Comparison of ENCODE assay signal across 12 mouse cellular contexts in genomic region chr2:73073811-73074472, GRCm38 (mm10).
"Had no signal": no experiment of that assay in that cellular context is flagged by ENCODE, and none has a peak within 500 bp of the region (broad histone marks: within the 10 kb centered on the region; RNA-seq: fewer than 3 reads in every experiment).

No protein-coding gene starts in this region.

- H3K9me3 ChIP-seq: lung, embryonic 15.5 days; midbrain, embryonic 10.5 days had no signal

- H3K4me1 ChIP-seq: lung, embryonic 15.5 days had no signal

- DNase-seq: kidney, adult 18-20 months; kidney, postnatal 4 days; layer of hippocampus, adult 9-11 months; lung, adult 18-20 months; lung, postnatal 14 days; lung, postnatal 4 days; midbrain, embryonic 14.5 days; thymus, adult 18-20 months; thymus, postnatal 36 days had no signal

- H3K27ac ChIP-seq: lung, embryonic 15.5 days; midbrain, embryonic 10.5 days had no signal

- H3K9ac ChIP-seq: lung, embryonic 15.5 days had no signal

- H3K4me3 ChIP-seq: lung, embryonic 15.5 days; midbrain, embryonic 10.5 days had no signal

- H3K4me2 ChIP-seq: lung, embryonic 15.5 days had no signal

- H3K27me3 ChIP-seq: lung, embryonic 15.5 days had no signal

- ATAC-seq: intestine, embryonic 16.5 days had no signal

- H3K36me3 ChIP-seq: lung, embryonic 15.5 days; midbrain, embryonic 10.5 days had no signal
